In the genomic region with DNA sequence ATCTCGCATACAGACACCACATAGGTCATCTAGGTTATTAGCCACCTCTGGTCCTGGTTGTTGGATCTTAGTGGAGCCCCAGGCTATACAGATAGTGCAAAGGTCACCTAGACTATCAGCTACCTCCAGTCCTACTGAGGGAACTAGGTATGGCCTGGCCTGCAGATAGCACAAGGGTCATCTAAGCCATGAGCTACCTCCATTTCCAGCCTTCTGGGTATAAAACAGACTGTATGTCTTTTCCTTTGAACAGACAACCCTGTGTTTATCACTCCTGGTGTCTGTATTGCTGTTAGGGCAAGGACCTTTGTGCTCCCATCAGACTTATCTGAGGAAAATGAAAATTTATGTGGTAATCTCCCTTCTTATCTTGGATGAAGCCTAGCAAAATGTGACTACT, we compare ENCODE assay signal across 21 mouse cellular contexts. TPM values are rescaled to one million over a fixed set of nuclear protein-coding genes. Genes with fewer than 3 reads are reported as not detected.
"Had no signal": no experiment of that assay in that cellular context is flagged by ENCODE, and none has a peak within 500 bp of the region (broad histone marks: within the 10 kb centered on the region; RNA-seq: fewer than 3 reads in every experiment).

No protein-coding gene starts in this region.

- H3K27ac ChIP-seq: liver, embryonic 12.5 days; liver, embryonic 15.5 days; lung, embryonic 15.5 days; macrophage; midbrain, embryonic 12.5 days; neural tube, embryonic 12.5 days; stomach, embryonic 15.5 days; stomach, postnatal 0 days had no signal

- H3K4me1 ChIP-seq: lung, embryonic 15.5 days; megakaryocyte, embryonic 14.5 days; neural tube, embryonic 12.5 days; stomach, embryonic 15.5 days had no signal

- H3K4me2 ChIP-seq: liver, embryonic 12.5 days; liver, embryonic 15.5 days; lung, embryonic 15.5 days; midbrain, embryonic 12.5 days; neural tube, embryonic 12.5 days; stomach, embryonic 15.5 days had no signal

- H3K9me3 ChIP-seq: liver, embryonic 12.5 days; liver, embryonic 15.5 days; lung, embryonic 15.5 days; midbrain, embryonic 12.5 days; neural tube, embryonic 12.5 days; stomach, embryonic 15.5 days had no signal

- H3K27me3 ChIP-seq: lung, embryonic 15.5 days; neural tube, embryonic 12.5 days; stomach, embryonic 15.5 days had no signal

- ATAC-seq: liver, embryonic 12.5 days; lung, postnatal 0 days had no signal

- H3K4me3 ChIP-seq: liver, embryonic 12.5 days; liver, embryonic 15.5 days; lung, embryonic 15.5 days; megakaryocyte, embryonic 14.5 days; midbrain, embryonic 12.5 days; neural tube, embryonic 12.5 days; stomach, embryonic 15.5 days had no signal

- H3K9ac ChIP-seq: liver, embryonic 12.5 days; liver, embryonic 15.5 days; lung, embryonic 15.5 days; midbrain, embryonic 12.5 days; neural tube, embryonic 12.5 days; stomach, embryonic 15.5 days had no signal

- DNase-seq: lung, adult 2 months; lung, postnatal 14 days; lung, postnatal 36 days; midbrain, embryonic 14.5 days; retina, postnatal 1 day; right cerebral cortex, adult 18-20 months; right cerebral cortex, postnatal 25 days; right cerebral cortex, postnatal 4 days; thymus, adult 2 months; thymus, postnatal 25 days had no signal

- H3K36me3 ChIP-seq: liver, embryonic 12.5 days; liver, embryonic 15.5 days; lung, embryonic 15.5 days; midbrain, embryonic 12.5 days; neural tube, embryonic 12.5 days; stomach, embryonic 15.5 days had no signal

RNA-seq across cellular contexts. Expression of a gene that starts 54.1 kb away (rescaled TPM):
- polyA plus RNA-seq: liver, embryonic 12.5 days; liver, embryonic 15.5 days; lung, embryonic 15.5 days; lung, postnatal 0 days; macrophage; neural tube, embryonic 12.5 days; spleen, adult 2 months had no signal
